Mouse (Mus musculus) thymus, adult 2 months (tissue): ENCODE measurements at regions not wholly inside any gene's neighbourhood (a gene's known extent, or its start where the extent isn't known, plus 50 kb on each side); places are given as distances from the start of the nearest gene placed in this dataset.

Experiments used
- DNase-seq: peaks from one replicate; pipeline ENCODE4 v3.0.0; 2021
- H3K27ac ChIP-seq: fragments of 200-500 bp; 2 replicates; pipeline ENCODE4 v1.5.1; 2012; ENCODE audit warnings: low read length, control low read depth; ENCODE audit not compliant: control insufficient read depth, insufficient read depth
- H3K27me3 ChIP-seq: fragments of 200-500 bp; 2 replicates; pipeline ENCODE4 v1.6.1; 2012; ENCODE audit warnings: mild to moderate bottlenecking, low read length, moderate library complexity, mixed read lengths; ENCODE audit not compliant: control insufficient read depth, insufficient read depth
- H3K36me3 ChIP-seq: fragments of 200-500 bp; 2 replicates; pipeline ENCODE4 v1.6.1; 2012; ENCODE audit warnings: mild to moderate bottlenecking, low read length, moderate library complexity; ENCODE audit not compliant: control insufficient read depth, insufficient read depth
- H3K4me1 ChIP-seq: fragments of 200-500 bp; replicated peaks from 2 replicates; pipeline ENCODE4 v1.6.1; 2012; ENCODE audit warnings: low read length; ENCODE audit not compliant: control insufficient read depth, insufficient read depth
- H3K4me3 ChIP-seq: fragments of 200-500 bp; 2 replicates; pipeline ENCODE4 v1.5.1; 2012; ENCODE audit warnings: mild to moderate bottlenecking, low read length, control low read depth, moderate library complexity; ENCODE audit not compliant: control insufficient read depth, insufficient read depth
- CTCF ChIP-seq: fragments of 200-500 bp; IDR thresholded peaks from 2 replicates; pipeline ENCODE4 v1.5.1; 2012; ENCODE audit warnings: mild to moderate bottlenecking, control low read depth, low read length, moderate library complexity, borderline replicate concordance; ENCODE audit not compliant: control insufficient read depth, poor library complexity, insufficient read depth; ENCODE audit errors: extremely low read depth
- POLR2A ChIP-seq: fragments of 200-500 bp; IDR thresholded peaks from 2 replicates; pipeline ENCODE4 v1.6.1; 2012; ENCODE audit warnings: mild to moderate bottlenecking, low read length, control low read depth, moderate library complexity; ENCODE audit not compliant: control insufficient read depth, poor library complexity, insufficient read depth; ENCODE audit errors: extremely low read depth
- WGBS: fragments of 180-500 bp; shearing (Covaris S2); methylation state at CpG from one replicate; pipeline ENCODE4 v1.1.7; 2018; 5-methylcytosine and 5-hydroxymethylcytosine counted together

GRCm38 (mm10) chr16:77322338-77322737, 279.6 kb downstream of the Gm11146 start:
- no peak for DNase-seq
- no peaks in the 10 kb centered on the region for H3K27me3 ChIP-seq
- WGBS, result 98% methylated on average over 5 of the region's 5 CpGs
- H3K36me3 ChIP-seq, result no peaks in the 10 kb centered on the region
- H3K4me1 ChIP-seq, result no peaks in the 10 kb centered on the region
- no peak for TF ChIP-seq CTCF
- H3K4me3 ChIP-seq, result no peak overlapping the region
- H3K27ac ChIP-seq, result no peak overlapping the region

GRCm38 (mm10) chr16:77318150-77318549, 283.7 kb downstream of the Gm11146 start:
- no peaks in the 10 kb centered on the region for H3K4me1 ChIP-seq
- no peak for DNase-seq
- H3K4me3 ChIP-seq, result no peak overlapping the region
- no peaks in the 10 kb centered on the region for H3K27me3 ChIP-seq
- H3K27ac ChIP-seq, result no peak overlapping the region
- H3K36me3 ChIP-seq, result no peaks in the 10 kb centered on the region
- TF ChIP-seq POLR2A, result no peak
- TF ChIP-seq CTCF, result no peak
- WGBS, result 98% methylated on average over 1 of the region's 1 CpGs

- H3K4me3 ChIP-seq, result no peak overlapping the region
- no peak overlapping the region for H3K27ac ChIP-seq
- no peaks in the 10 kb centered on the region for H3K4me1 ChIP-seq
- TF ChIP-seq CTCF (no peak), POLR2A (no peak)
- WGBS, result 9% methylated on average over 1 of the region's 1 CpGs
- no peaks in the 10 kb centered on the region for H3K36me3 ChIP-seq
- no peak for DNase-seq
- H3K27me3 ChIP-seq, result no peaks in the 10 kb centered on the region
Measured at GRCm38 (mm10) chr16:77315354-77315753, 286.5 kb downstream of the Gm11146 start.

- H3K27ac ChIP-seq, result no peak overlapping the region
- no peak for DNase-seq
- TF ChIP-seq CTCF (no peak), POLR2A (no peak)
- H3K4me1 ChIP-seq, result no peaks in the 10 kb centered on the region
- no peak overlapping the region for H3K4me3 ChIP-seq
- H3K36me3 ChIP-seq, result no peaks in the 10 kb centered on the region
- H3K27me3 ChIP-seq, result no peaks in the 10 kb centered on the region
Measured at GRCm38 (mm10) chr16:77313195-77313594, 288.7 kb downstream of the Gm11146 start.

- Histone ChIP-seq H3K36me3 (no peaks in the 10 kb centered on the region), H3K27ac (no peak overlapping the region), H3K4me3 (no peak overlapping the region), H3K4me1 (no peaks in the 10 kb centered on the region), H3K27me3 (no peaks in the 10 kb centered on the region)
- 93% methylated on average over 6 of the region's 6 CpGs for WGBS
- no peak for TF ChIP-seq POLR2A
- TF ChIP-seq CTCF, result no peak
- DNase-seq, result no peak
Measured at GRCm38 (mm10) chr16:77301270-77302171, 288.0 kb downstream of the Usp25 start.

- no peak for DNase-seq
- no peaks in the 10 kb centered on the region for H3K4me1 ChIP-seq
- TF ChIP-seq POLR2A (no peak), CTCF (no peak)
- WGBS, result 66% methylated on average over 6 of the region's 6 CpGs
- no peak overlapping the region for H3K4me3 ChIP-seq
- no peak overlapping the region for H3K27ac ChIP-seq
- H3K27me3 ChIP-seq, result no peaks in the 10 kb centered on the region
- no peaks in the 10 kb centered on the region for H3K36me3 ChIP-seq
Measured at GRCm38 (mm10) chr16:77300572-77301213, 287.2 kb downstream of the Usp25 start.
